Mouse (Mus musculus) testis, adult 2 months (tissue): ENCODE measurements around the gene Ddx24.

Source experiments
- CTCF ChIP-seq: fragments of 200-500 bp; IDR thresholded peaks from 2 replicates; pipeline ENCODE4 v1.5.1; 2012; ENCODE audit warnings: low read depth, mild to moderate bottlenecking, inconsistent platforms, low read length, moderate library complexity; ENCODE audit not compliant: control insufficient read depth, insufficient read depth, insufficient replicate concordance
- POLR2A ChIP-seq: fragments of 200-500 bp; IDR thresholded peaks from 2 replicates; pipeline ENCODE4 v1.6.1; 2012; ENCODE audit warnings: low read depth, mild to moderate bottlenecking, inconsistent platforms, low read length, moderate library complexity; ENCODE audit not compliant: control insufficient read depth

GRCm38 (mm10) chr12:103376774-103377173 is 48.9 kb downstream of the Ddx24 start:
- TF ChIP-seq CTCF (no peak), POLR2A (no peak)
